Mouse (Mus musculus): ENCODE data around the gene Ppp1r14c.

- TF ChIP-seq CTCF (IDR thresholded peaks at IDR 0.05; ENCODE audit: low read depth) (no peak), EP300 (IDR thresholded peaks at IDR 0.05; ENCODE audit: low read depth) (no peak)
Measured at GRCm38 (mm10) chr10:3508222-3508588, 142.3 kb downstream of the Ppp1r14c start.

Data from liver, postnatal 0 days (tissue).